In the genomic region with DNA sequence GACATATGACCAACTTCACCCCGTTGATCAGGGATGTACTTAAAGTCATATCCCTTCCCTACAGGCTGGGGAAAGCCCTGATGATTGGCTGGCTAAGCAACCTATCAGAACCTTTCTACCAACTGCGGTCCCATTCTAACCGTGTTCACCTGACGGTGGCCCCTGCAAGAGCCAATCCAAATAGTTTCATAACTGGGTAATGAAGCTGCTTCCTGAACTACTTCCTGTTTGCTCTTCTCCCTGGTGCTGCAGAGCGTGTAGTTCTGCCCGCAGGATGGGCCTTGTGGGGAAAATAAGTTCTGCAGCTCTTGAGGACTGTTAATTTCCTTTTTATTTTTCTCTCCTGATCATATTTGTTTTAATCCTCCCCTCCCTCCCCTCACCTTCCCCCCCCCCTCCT, we compare ENCODE assay signal across 20 mouse cellular contexts.
"Had no signal": no experiment of that assay in that cellular context is flagged by ENCODE, and none has a peak within 500 bp of the region (broad histone marks: within the 10 kb centered on the region; RNA-seq: fewer than 3 reads in every experiment).

No protein-coding gene starts in this region.

- ATAC-seq: lung, postnatal 0 days had no signal

- H3K4me2 ChIP-seq: limb, embryonic 13.5 days; liver, embryonic 11.5 days; liver, embryonic 15.5 days; neural tube, embryonic 12.5 days had no signal

- DNase-seq: kidney, adult 11 months; kidney, adult 9 months; kidney, postnatal 10 days; kidney, postnatal 4 days; left cerebral cortex, postnatal 4 days; lung, adult 2 months; lung, postnatal 36 days; midbrain, embryonic 14.5 days; retina, postnatal 1 day; right cerebral cortex, postnatal 4 days; thymus, postnatal 36 days had no signal

- H3K9ac ChIP-seq: limb, embryonic 13.5 days; liver, embryonic 15.5 days; neural tube, embryonic 12.5 days had no signal

- H3K27ac ChIP-seq: layer of hippocampus, adult 2 months; limb, embryonic 13.5 days; liver, embryonic 15.5 days; midbrain, embryonic 10.5 days; neural tube, embryonic 12.5 days; stomach, postnatal 0 days had no signal

- H3K4me1 ChIP-seq: liver, embryonic 15.5 days had no signal

- H3K4me3 ChIP-seq: layer of hippocampus, adult 2 months; limb, embryonic 13.5 days; liver, embryonic 15.5 days; midbrain, embryonic 10.5 days; myocyte; neural tube, embryonic 12.5 days had no signal

- H3K9me3 ChIP-seq: limb, embryonic 13.5 days; liver, embryonic 15.5 days; midbrain, embryonic 10.5 days; neural tube, embryonic 12.5 days had no signal

- H3K27me3 ChIP-seq: limb, embryonic 13.5 days; liver, embryonic 15.5 days; neural tube, embryonic 12.5 days had no signal

- H3K36me3 ChIP-seq: liver, embryonic 15.5 days; midbrain, embryonic 10.5 days; neural tube, embryonic 12.5 days had no signal
